9 mouse cellular contexts compared by ENCODE assay signal in the genomic region with DNA sequence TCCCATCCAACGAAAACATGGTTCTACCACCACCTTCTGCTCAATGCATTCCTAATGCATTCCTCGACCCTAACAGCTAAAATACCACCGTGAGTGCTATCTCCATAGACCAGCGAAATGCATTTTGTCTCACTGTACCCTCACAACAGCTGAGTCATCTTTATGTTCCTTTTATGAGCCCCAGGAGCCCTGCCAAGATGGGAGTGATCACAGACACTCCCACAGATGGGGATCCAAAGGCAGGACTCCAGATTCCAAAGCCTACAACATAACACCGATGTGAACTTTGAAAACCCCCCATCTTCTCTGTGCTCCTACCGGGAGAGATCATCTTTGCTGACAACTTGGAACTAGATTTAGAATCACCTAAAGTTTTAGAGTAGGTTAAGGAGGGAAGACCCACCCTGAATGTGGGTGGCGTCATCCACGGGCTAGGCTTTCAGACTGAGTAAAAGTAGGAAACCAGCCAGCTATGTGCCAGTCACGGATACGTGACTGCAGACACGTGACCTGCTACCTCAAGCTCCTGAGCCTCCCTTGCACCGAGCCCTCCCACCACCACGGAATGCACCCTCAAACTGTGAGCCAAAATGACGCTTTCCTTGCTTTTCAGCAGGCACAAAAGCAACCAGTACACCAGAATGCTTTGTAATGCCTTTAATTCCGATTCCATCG. TPM values are rescaled to one million over a fixed set of nuclear protein-coding genes. Genes with fewer than 3 reads are reported as not detected.
DNase-seq lines count a peak whose midpoint lies in the region; ATAC-seq and TF ChIP-seq lines count a peak whose summit lies in the region.
"Had no signal": no experiment of that assay in that cellular context is flagged by ENCODE, and none has a peak within 500 bp of the region (broad histone marks: within the 10 kb centered on the region; RNA-seq: fewer than 3 reads in every experiment).

No protein-coding gene starts in this region.

- TF ChIP-seq POLR2A in brain, embryonic 14.5 days (IDR thresholded peaks at IDR 0.05; ENCODE audit: borderline replicate concordance, extremely low read depth, insufficient read depth, insufficient read length, poor library complexity, severe bottlenecking) = no peak

- H3K9me3 ChIP-seq in kidney, postnatal 0 days (replicated peaks; ENCODE audit: low read length) = no peaks in the 10 kb centered on the region
- no peaks in the 10 kb centered on the region for H3K9me3 ChIP-seq in liver, embryonic 15.5 days (replicated peaks)
- H3K9me3 ChIP-seq in midbrain, postnatal 0 days (ENCODE audit: low read length) = no peaks in the 10 kb centered on the region

- no peak for ATAC-seq in kidney, postnatal 0 days (replicated peaks; ENCODE audit: low FRiP score, low read depth)
- peak; percentile 24; the same call in 1 of the 2 replicates for ATAC-seq in liver, embryonic 15.5 days (ENCODE audit: insufficient read depth)
- ATAC-seq in midbrain, postnatal 0 days (ENCODE audit: low FRiP score) = no peak

- H3K36me3 ChIP-seq in kidney, postnatal 0 days (ENCODE audit: insufficient read depth, low read length) = no peaks in the 10 kb centered on the region
- peaks cover 37% of the 10 kb centered on the region for H3K36me3 ChIP-seq in liver, embryonic 15.5 days (replicated peaks)
- H3K36me3 ChIP-seq in midbrain, postnatal 0 days (ENCODE audit: insufficient read depth, low read length) = no peaks in the 10 kb centered on the region

- peak; percentile 67 for DNase-seq in kidney, postnatal 0 days (ENCODE audit: low spot score)
- no peak for DNase-seq in kidney, adult 18-20 months
- peak; percentile 90 for DNase-seq in ES-CJ7 (ENCODE audit: low read depth, low spot score)
- DNase-seq in brain, embryonic 14.5 days (ENCODE audit: low read depth) = peak; percentile 51
- DNase-seq in midbrain, postnatal 0 days (ENCODE audit: low spot score) = no peak
- DNase-seq in cerebellum, postnatal 25 days = no peak
- DNase-seq in adrenal gland, postnatal 4 days (ENCODE audit: low spot score in 2 of 2) = no peak
- DNase-seq: cerebellum, adult 11 months had no signal

- no peak overlapping the region for H3K9ac ChIP-seq in kidney, postnatal 0 days (ENCODE audit: low read depth, low read length)
- peak overlapping the region; percentile 19; the same call in 1 of the 2 replicates for H3K9ac ChIP-seq in liver, embryonic 15.5 days
- H3K9ac ChIP-seq in midbrain, postnatal 0 days (replicated peaks; ENCODE audit: low read length, poor library complexity, severe bottlenecking) = no peak overlapping the region

- no peak overlapping the region for H3K4me3 ChIP-seq in kidney, postnatal 0 days (replicated peaks; ENCODE audit: low read depth, low read length)
- H3K4me3 ChIP-seq in liver, embryonic 15.5 days (replicated peaks) = peak overlapping the region; percentile 75
- H3K4me3 ChIP-seq in midbrain, postnatal 0 days (ENCODE audit: low read depth, low read length) = no peak overlapping the region

- H3K27me3 ChIP-seq in kidney, postnatal 0 days (ENCODE audit: insufficient read depth, low read length) = no peaks in the 10 kb centered on the region
- H3K27me3 ChIP-seq in liver, embryonic 15.5 days = no peaks in the 10 kb centered on the region
- H3K27me3 ChIP-seq in midbrain, postnatal 0 days (ENCODE audit: insufficient read depth, low read length) = no peaks in the 10 kb centered on the region

- WGBS in kidney, postnatal 0 days = 63% methylated on average over 16 of the region's 16 CpGs
- WGBS in liver, embryonic 15.5 days (ENCODE audit: insufficient replicate concordance) = 62% methylated on average over 16 of the region's 16 CpGs
- 90% methylated on average over 16 of the region's 16 CpGs for WGBS in midbrain, postnatal 0 days

- H3K4me1 ChIP-seq in kidney, postnatal 0 days (replicated peaks; ENCODE audit: insufficient read depth, low read length) = peaks cover 24% of the 10 kb centered on the region
- H3K4me1 ChIP-seq in liver, embryonic 15.5 days (replicated peaks) = peaks cover 70% of the 10 kb centered on the region
- no peaks in the 10 kb centered on the region for H3K4me1 ChIP-seq in midbrain, postnatal 0 days (ENCODE audit: insufficient read depth, low read length)

- no peak for TF ChIP-seq CTCF in kidney, postnatal 0 days (IDR thresholded peaks at IDR 0.05; ENCODE audit: low read depth)
- no peak for TF ChIP-seq CTCF in brain, embryonic 14.5 days (IDR thresholded peaks at IDR 0.05; ENCODE audit: borderline replicate concordance, extremely low read depth, insufficient read depth, insufficient read length)
- TF ChIP-seq CTCF in midbrain, postnatal 0 days (IDR thresholded peaks at IDR 0.05) = no peak

- no peak overlapping the region for H3K27ac ChIP-seq in kidney, postnatal 0 days
- peak overlapping the region; percentile 93 for H3K27ac ChIP-seq in liver, embryonic 15.5 days (replicated peaks)
- H3K27ac ChIP-seq in midbrain, postnatal 0 days (ENCODE audit: low read depth, low read length) = no peak overlapping the region

- no peak overlapping the region for H3K4me2 ChIP-seq in kidney, postnatal 0 days (ENCODE audit: low read length)
- peak overlapping the region; percentile 69 for H3K4me2 ChIP-seq in liver, embryonic 15.5 days
- no peak overlapping the region for H3K4me2 ChIP-seq in midbrain, postnatal 0 days (ENCODE audit: low read depth, low read length, poor library complexity, severe bottlenecking)

RNA-seq across cellular contexts. Expression of gene Dnah8, which starts 14.7 kb away (rescaled TPM):
- polyA plus RNA-seq in kidney, postnatal 0 days (2015; fragmentation: Nextera tagmentation; extraction: Ambion mirVana) = 0.43 TPM in 2 replicates
- 1.5 and 2.3 TPM in 2 replicates for polyA plus RNA-seq in brain, embryonic 14.5 days (2012; rRNA removed)
- 1.1 and 1.4 TPM in 2 replicates for polyA plus RNA-seq in liver, embryonic 15.5 days (2015; fragmentation: Nextera tagmentation; extraction: Ambion mirVana)
- total RNA-seq in midbrain, postnatal 0 days (2014; rRNA removed) = 4.2 and 5.2 TPM in 2 replicates
- 2.4 and 3.1 TPM in 2 replicates for polyA plus RNA-seq in midbrain, postnatal 0 days (2015; fragmentation: Nextera tagmentation; extraction: Ambion mirVana)
- total RNA-seq in adrenal gland, postnatal 4 days (2021) = 1 to 10 TPM in 1 of 2 experiments, under 1 TPM in 1; 0.62 to 1.3 TPM

RNA-seq across cellular contexts. Expression of gene Glo1, which starts 17.2 kb away (rescaled TPM):
- polyA plus RNA-seq in kidney, postnatal 0 days (2015; fragmentation: Nextera tagmentation; extraction: Ambion mirVana) = 247 and 249 TPM in 2 replicates
- 72.9 and 74.8 TPM in 2 replicates for polyA plus RNA-seq in brain, embryonic 14.5 days (2012; rRNA removed)
- polyA plus RNA-seq in liver, embryonic 15.5 days (2015; fragmentation: Nextera tagmentation; extraction: Ambion mirVana) = 234 and 243 TPM in 2 replicates
- total RNA-seq in midbrain, postnatal 0 days (2014; rRNA removed) = 148 and 163 TPM in 2 replicates
- 197 and 200 TPM in 2 replicates for polyA plus RNA-seq in midbrain, postnatal 0 days (2015; fragmentation: Nextera tagmentation; extraction: Ambion mirVana)
- total RNA-seq in adrenal gland, postnatal 4 days (2021) = 100 to 1,000 TPM; 121 to 138 TPM

RNA-seq across cellular contexts. Expression of gene Btbd9, which starts 33.2 kb away (rescaled TPM):
- polyA plus RNA-seq in kidney, postnatal 0 days (2015; fragmentation: Nextera tagmentation; extraction: Ambion mirVana) = 41.1 and 51.4 TPM in 2 replicates
- 56.5 and 72.5 TPM in 2 replicates for polyA plus RNA-seq in brain, embryonic 14.5 days (2012; rRNA removed)
- polyA plus RNA-seq in liver, embryonic 15.5 days (2015; fragmentation: Nextera tagmentation; extraction: Ambion mirVana) = 12.2 and 15.4 TPM in 2 replicates
- 81.0 and 85.5 TPM in 2 replicates for total RNA-seq in midbrain, postnatal 0 days (2014; rRNA removed)
- polyA plus RNA-seq in midbrain, postnatal 0 days (2015; fragmentation: Nextera tagmentation; extraction: Ambion mirVana) = 138 TPM in 2 replicates
- 10 to 100 TPM; 40.4 to 41.5 TPM for total RNA-seq in adrenal gland, postnatal 4 days (2021)

Comparison
In these comparisons a context has a peak if more than half of its experiments do, and no peak if none do; other contexts are left out.
1. DNase-seq: peak in kidney, postnatal 0 days (single experiment), ES-CJ7 (single experiment) and brain, embryonic 14.5 days (single experiment); none in kidney, adult 18-20 months (single experiment), midbrain, postnatal 0 days (single experiment), cerebellum, postnatal 25 days (0 of 2) and adrenal gland, postnatal 4 days (0 of 2).